Mouse (Mus musculus): ENCODE measurements around the gene Ubald2. TPM values are rescaled to one million over a fixed set of nuclear protein-coding genes. Genes with fewer than 3 reads are reported as not detected.
A peak's percentile ranks its signal among the peaks of the same experiment; 100 is the strongest.

Ubald2 gene
- total RNA-seq, 1 experiment, result 106 TPM

DNA sequence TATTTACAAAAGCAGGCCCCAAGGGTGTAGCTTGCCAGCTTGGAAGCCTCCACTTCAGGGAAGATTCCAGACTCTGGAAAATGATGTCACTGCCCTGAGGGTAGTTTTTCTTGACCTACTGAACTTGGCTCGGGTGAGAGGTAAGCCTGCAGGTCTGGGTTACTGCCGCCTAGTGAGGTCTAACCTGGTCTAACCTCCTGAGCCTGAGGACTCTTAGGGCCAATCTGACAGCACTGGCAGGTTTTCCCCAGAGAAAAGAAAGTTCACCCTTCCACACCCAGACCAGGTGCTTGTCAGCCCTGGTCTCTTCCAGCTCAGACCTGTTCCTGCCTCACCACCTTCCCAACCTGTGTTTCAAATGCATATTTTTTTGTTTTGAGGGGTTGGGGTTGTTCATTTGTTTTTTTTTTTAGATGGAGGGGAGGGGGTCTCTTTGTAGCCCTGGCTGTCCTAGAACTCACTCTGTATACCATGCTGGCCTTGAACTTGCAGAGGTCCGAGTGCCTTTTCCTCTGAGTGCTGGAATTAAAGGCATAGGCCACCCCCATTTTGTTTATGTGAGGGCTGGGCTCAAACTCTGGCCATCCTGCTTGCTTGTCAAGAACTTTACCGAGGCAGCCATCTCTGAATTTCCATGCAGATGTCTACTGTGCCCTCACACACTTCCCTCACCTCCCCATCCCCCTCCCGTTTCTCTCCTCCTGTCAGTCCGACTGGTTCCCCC, 6.9 kb upstream of the Ubald2 start:
- H3K9me3 ChIP-seq (ENCODE audit: control insufficient read depth, insufficient read depth, low read depth, low read length), result no peaks in the 10 kb centered on the region
- no peak overlapping the region for H3K9ac ChIP-seq (ENCODE audit: insufficient read depth, low read depth, low read length, poor library complexity, severe bottlenecking)
- no peak for DNase-seq (ENCODE audit: low read depth, low spot score)
- H3K4me1 ChIP-seq (ENCODE audit: control insufficient read depth in 2 of 2, insufficient read depth in 2 of 2, low read length in 2 of 2, poor library complexity in 1 of 2), result peaks cover 13 to 42% of the 10 kb centered on the region in 2 experiments
- in situ Hi-C loops (cut with MboI; ENCODE audit: low sequenced_read_pairs in 2 of 2, unreplicated experiment in 2 of 2), result no loop called here
- no peaks in the 10 kb centered on the region for H3K36me3 ChIP-seq (ENCODE audit: control insufficient read depth, insufficient read depth, low read length, poor library complexity, severe bottlenecking)
- H3K27ac ChIP-seq (ENCODE audit: insufficient read depth, low read depth, low read length, poor library complexity, severe bottlenecking), result peak overlapping the region; percentile 4; the same call in 1 of the 2 replicates
- TF ChIP-seq ZNF384 (IDR thresholded peaks at IDR 0.05; ENCODE audit: low read depth, low read length), result peak; percentile 84
- no peak for TF ChIP-seq ZC3H11A (IDR thresholded peaks at IDR 0.05; ENCODE audit: borderline replicate concordance, low read depth, low read length)
- no peak overlapping the region for H3K4me3 ChIP-seq (ENCODE audit: insufficient read depth in 1 of 2, low read depth in 1 of 2, low read length in 2 of 2, poor library complexity in 1 of 2, severe bottlenecking in 1 of 2)

DNA sequence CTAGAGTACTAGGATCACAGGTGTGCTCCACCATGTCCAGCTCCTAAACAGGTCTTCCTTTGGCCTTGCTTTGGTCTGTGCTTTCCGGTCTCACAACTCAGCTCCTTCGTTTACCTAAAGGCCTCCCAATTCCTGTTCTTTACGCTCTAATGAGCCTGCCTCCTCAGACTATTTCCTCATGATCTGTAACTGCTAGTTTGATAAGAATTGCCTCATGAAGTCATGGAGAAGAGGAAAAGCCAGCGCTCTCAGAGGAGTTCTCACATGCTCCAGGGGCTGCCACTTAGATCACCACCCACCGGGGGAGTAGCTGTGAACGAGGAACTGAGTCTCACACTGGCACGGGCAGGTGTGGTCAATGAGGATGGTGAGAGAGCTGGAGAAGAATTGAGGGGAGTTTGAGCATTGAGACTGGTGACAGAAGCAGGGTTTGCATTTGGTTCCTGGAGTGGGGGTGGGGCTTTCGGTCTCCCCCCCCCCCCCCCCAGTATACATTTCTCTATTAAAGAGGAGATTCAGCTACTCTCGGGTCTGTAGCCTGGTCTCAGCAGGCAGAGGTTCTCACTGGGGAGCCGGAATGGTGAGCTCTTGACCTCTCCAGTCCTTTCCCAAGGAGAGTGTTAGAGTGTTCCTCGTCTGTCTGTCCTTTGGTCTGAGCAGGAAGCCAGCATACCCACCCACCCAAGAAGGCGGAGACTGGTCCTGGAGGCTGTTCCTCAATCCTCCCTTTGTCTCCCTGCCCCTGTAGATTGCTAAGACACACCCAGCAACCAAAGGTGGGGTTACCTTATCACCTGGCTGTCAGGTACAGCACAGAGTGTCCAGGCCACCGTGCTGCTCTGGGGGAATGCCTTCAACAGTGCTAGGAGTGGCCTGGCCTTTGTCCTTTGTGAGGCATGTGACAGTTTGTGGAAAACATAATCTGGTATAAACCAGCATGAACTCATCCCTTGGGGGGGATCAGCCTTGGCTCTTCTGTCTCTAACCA, 4.7 kb upstream of the Ubald2 start:
- peaks cover 22 to 28% of the 10 kb centered on the region in 2 experiments for H3K4me1 ChIP-seq (ENCODE audit: control insufficient read depth in 2 of 2, insufficient read depth in 2 of 2, low read length in 2 of 2, poor library complexity in 1 of 2)
- H3K9me3 ChIP-seq (ENCODE audit: control insufficient read depth, insufficient read depth, low read depth, low read length), result no peaks in the 10 kb centered on the region
- H3K27ac ChIP-seq (ENCODE audit: insufficient read depth, low read depth, low read length, poor library complexity, severe bottlenecking), result peak overlapping the region; percentile 74
- H3K9ac ChIP-seq (ENCODE audit: insufficient read depth, low read depth, low read length, poor library complexity, severe bottlenecking), result peak overlapping the region; percentile 36; the same call in 1 of the 2 replicates
- no peak for DNase-seq (ENCODE audit: low read depth, low spot score)
- TF ChIP-seq ZNF384 (IDR thresholded peaks at IDR 0.05; ENCODE audit: low read depth, low read length), result no peak
- no peak for TF ChIP-seq HCFC1 (IDR thresholded peaks at IDR 0.05; ENCODE audit: borderline replicate concordance, insufficient read depth, low read length)
- TF ChIP-seq MAFK (IDR thresholded peaks at IDR 0.05; ENCODE audit: insufficient read depth, low read depth, low read length), result no peak
- no peak for TF ChIP-seq CHD2 (IDR thresholded peaks at IDR 0.05; ENCODE audit: low read depth, low read length)
- no peak for TF ChIP-seq ZC3H11A (IDR thresholded peaks at IDR 0.05; ENCODE audit: borderline replicate concordance, low read depth, low read length)
- in situ Hi-C loops (cut with MboI; ENCODE audit: low sequenced_read_pairs in 2 of 2, unreplicated experiment in 2 of 2), result no loop called here
- H3K36me3 ChIP-seq (ENCODE audit: control insufficient read depth, insufficient read depth, low read length, poor library complexity, severe bottlenecking), result no peaks in the 10 kb centered on the region
- peak overlapping the region in 1 of 2 experiments; percentile 3; a peak in 1 of 4 replicates for H3K4me3 ChIP-seq (ENCODE audit: insufficient read depth in 1 of 2, low read depth in 1 of 2, low read length in 2 of 2, poor library complexity in 1 of 2, severe bottlenecking in 1 of 2)

GRCm38 (mm10) chr11:116429862-116430613, 3.9 kb upstream of the Ubald2 start:
- Histone ChIP-seq H3K36me3 (ENCODE audit: control insufficient read depth, insufficient read depth, low read length, poor library complexity, severe bottlenecking) (peaks cover 3% of the 10 kb centered on the region; the same call in 1 of the 2 replicates), H3K9ac (ENCODE audit: insufficient read depth, low read depth, low read length, poor library complexity, severe bottlenecking) (no peak overlapping the region), H3K4me3 (ENCODE audit: insufficient read depth in 1 of 2, low read depth in 1 of 2, low read length in 2 of 2, poor library complexity in 1 of 2, severe bottlenecking in 1 of 2) (0 out of 4 replicates have a peak overlapping the region, but pooled peaks of 1 of the 2 experiments have one; percentile 28), H3K9me3 (ENCODE audit: control insufficient read depth, insufficient read depth, low read depth, low read length) (no peaks in the 10 kb centered on the region), H3K27ac (ENCODE audit: insufficient read depth, low read depth, low read length, poor library complexity, severe bottlenecking) (peak overlapping the region; percentile 61; the same call in 1 of the 2 replicates), H3K4me1 (ENCODE audit: control insufficient read depth in 2 of 2, insufficient read depth in 2 of 2, low read length in 2 of 2, poor library complexity in 1 of 2) (peaks cover 22 to 26% of the 10 kb centered on the region in 2 experiments)
- DNase-seq (ENCODE audit: low read depth, low spot score), result no peak
- in situ Hi-C loops (cut with MboI; ENCODE audit: low sequenced_read_pairs in 2 of 2, unreplicated experiment in 2 of 2), result no loop called here
- TF ChIP-seq CHD2 (IDR thresholded peaks at IDR 0.05; ENCODE audit: low read depth, low read length) (no peak), MAFK (IDR thresholded peaks at IDR 0.05; ENCODE audit: insufficient read depth, low read depth, low read length) (no peak)

DNA sequence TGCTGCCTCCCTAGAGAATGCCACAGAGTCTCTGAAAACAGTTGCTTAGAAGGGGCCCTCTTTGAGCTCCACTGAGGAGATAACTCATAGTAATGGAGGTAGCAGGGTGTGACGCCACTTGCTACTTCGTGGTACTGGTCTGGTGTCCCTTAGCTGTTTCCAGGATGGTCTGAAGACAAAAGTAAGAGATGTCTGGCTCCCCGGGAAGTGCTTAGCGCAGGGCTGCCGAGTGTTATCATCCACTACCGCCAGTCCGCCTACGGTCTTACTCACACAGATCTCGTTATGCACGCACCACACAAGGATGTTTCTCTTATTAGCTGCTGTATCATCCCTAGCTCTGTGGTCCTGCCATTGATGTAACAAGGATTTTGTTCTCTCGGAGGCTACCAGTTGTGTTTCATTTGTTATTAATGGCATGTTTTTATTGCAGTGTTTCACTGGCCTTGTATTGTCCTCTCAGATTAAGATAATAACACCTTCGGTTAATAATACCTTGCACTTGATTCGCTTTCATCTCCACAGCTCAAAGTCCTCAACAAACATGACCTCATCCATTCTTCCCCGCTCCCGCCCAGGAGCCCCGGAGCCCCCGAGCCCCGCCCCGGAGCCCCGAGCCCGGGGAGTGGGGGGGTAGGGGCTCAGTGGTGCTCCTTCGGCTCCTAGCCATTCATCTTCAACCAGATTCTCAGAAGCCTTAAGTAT, 3.0 kb upstream of the Ubald2 start:
- in situ Hi-C loops (cut with MboI; ENCODE audit: low sequenced_read_pairs in 2 of 2, unreplicated experiment in 2 of 2), result no loop called here
- Histone ChIP-seq H3K9me3 (ENCODE audit: control insufficient read depth, insufficient read depth, low read depth, low read length) (no peaks in the 10 kb centered on the region), H3K36me3 (ENCODE audit: control insufficient read depth, insufficient read depth, low read length, poor library complexity, severe bottlenecking) (peaks cover 10% of the 10 kb centered on the region; the same call in 1 of the 2 replicates), H3K4me1 (ENCODE audit: control insufficient read depth in 2 of 2, insufficient read depth in 2 of 2, low read length in 2 of 2, poor library complexity in 1 of 2) (peaks cover 22 to 26% of the 10 kb centered on the region in 2 experiments), H3K27ac (ENCODE audit: insufficient read depth, low read depth, low read length, poor library complexity, severe bottlenecking) (peak overlapping the region; percentile 75), H3K4me3 (ENCODE audit: insufficient read depth in 1 of 2, low read depth in 1 of 2, low read length in 2 of 2, poor library complexity in 1 of 2, severe bottlenecking in 1 of 2) (peak overlapping the region; percentile 28 to 42), H3K9ac (ENCODE audit: insufficient read depth, low read depth, low read length, poor library complexity, severe bottlenecking) (0 out of 2 replicates have a peak overlapping the region, but pooled peaks have one; percentile 49)
- no peak for TF ChIP-seq ZNF384 (IDR thresholded peaks at IDR 0.05; ENCODE audit: low read depth, low read length)
- no peak for TF ChIP-seq ZC3H11A (IDR thresholded peaks at IDR 0.05; ENCODE audit: borderline replicate concordance, low read depth, low read length)
- TF ChIP-seq HCFC1 (IDR thresholded peaks at IDR 0.05; ENCODE audit: borderline replicate concordance, insufficient read depth, low read length), result no peak
- TF ChIP-seq CHD2 (IDR thresholded peaks at IDR 0.05; ENCODE audit: low read depth, low read length), result no peak
- no peak for TF ChIP-seq MAFK (IDR thresholded peaks at IDR 0.05; ENCODE audit: insufficient read depth, low read depth, low read length)
- no peak for DNase-seq (ENCODE audit: low read depth, low spot score)
